Mouse (Mus musculus): ENCODE results near the gene Tmem163.

Tmem163 gene

GRCm38 (mm10) chr1:127500219-127500618, 179.1 kb downstream of the Tmem163 start:
- peak; percentile 34 for DNase-seq (ENCODE audit: low read depth, low spot score)

GRCm38 (mm10) chr1:127498746-127499145, 180.6 kb downstream of the Tmem163 start:
- no peak for DNase-seq (ENCODE audit: low read depth, low spot score)

- no peak for DNase-seq (ENCODE audit: low read depth, low spot score)
Measured at GRCm38 (mm10) chr1:127496737-127497543, 182.4 kb downstream of the Tmem163 start.

- DNase-seq (ENCODE audit: low read depth, low spot score) = peak; percentile 16
Measured at GRCm38 (mm10) chr1:127487161-127487560, 192.2 kb downstream of the Tmem163 start.

- DNase-seq (ENCODE audit: low read depth, low spot score) = peak; percentile 33
Measured at GRCm38 (mm10) chr1:127484826-127485225, 194.5 kb downstream of the Tmem163 start.

GRCm38 (mm10) chr1:127484188-127484587, 195.2 kb downstream of the Tmem163 start:
- no peak for DNase-seq (ENCODE audit: low read depth, low spot score)

GRCm38 (mm10) chr1:127482911-127483310, 196.4 kb downstream of the Tmem163 start:
- no peak for DNase-seq (ENCODE audit: low read depth, low spot score)

- no peak for DNase-seq (ENCODE audit: low read depth, low spot score)
Measured at GRCm38 (mm10) chr1:127475756-127476155, 203.6 kb downstream of the Tmem163 start.

- DNase-seq (ENCODE audit: low read depth, low spot score) = no peak
Measured at GRCm38 (mm10) chr1:127470175-127470574, 209.2 kb downstream of the Tmem163 start.

GRCm38 (mm10) chr1:127467238-127467637, 212.1 kb downstream of the Tmem163 start:
- DNase-seq (ENCODE audit: low read depth, low spot score) = no peak

GRCm38 (mm10) chr1:127465292-127465691, 214.1 kb downstream of the Tmem163 start:
- DNase-seq (ENCODE audit: low read depth, low spot score) = no peak

GRCm38 (mm10) chr1:127464041-127464440, 215.3 kb downstream of the Tmem163 start:
- DNase-seq (ENCODE audit: low read depth, low spot score) = no peak

GRCm38 (mm10) chr1:127461017-127461416, 218.3 kb downstream of the Tmem163 start:
- no peak for DNase-seq (ENCODE audit: low read depth, low spot score)

- DNase-seq (ENCODE audit: low read depth, low spot score) = no peak
Measured at GRCm38 (mm10) chr1:127459576-127459975, 219.8 kb downstream of the Tmem163 start.

- no peak for DNase-seq (ENCODE audit: low read depth, low spot score)
Measured at GRCm38 (mm10) chr1:127459015-127459451, 220.3 kb downstream of the Tmem163 start.

GRCm38 (mm10) chr1:127453397-127453796, 226.0 kb downstream of the Tmem163 start:
- no peak for DNase-seq (ENCODE audit: low read depth, low spot score)

GRCm38 (mm10) chr1:127444836-127445485, 234.4 kb downstream of the Tmem163 start:
- DNase-seq (ENCODE audit: low read depth, low spot score) = no peak

- no peak for DNase-seq (ENCODE audit: low read depth, low spot score)
Measured at GRCm38 (mm10) chr1:127442880-127443877, 236.2 kb downstream of the Tmem163 start.

- no peak for DNase-seq (ENCODE audit: low read depth, low spot score)
Measured at GRCm38 (mm10) chr1:127441736-127442135, 237.6 kb downstream of the Tmem163 start.

GRCm38 (mm10) chr1:127441007-127441406, 238.3 kb downstream of the Tmem163 start:
- DNase-seq (ENCODE audit: low read depth, low spot score) = no peak

GRCm38 (mm10) chr1:127439452-127439891, 239.9 kb downstream of the Tmem163 start:
- DNase-seq (ENCODE audit: low read depth, low spot score) = no peak

GRCm38 (mm10) chr1:127437091-127437490, 242.3 kb downstream of the Tmem163 start:
- DNase-seq (ENCODE audit: low read depth, low spot score) = no peak
